Mouse (Mus musculus) erythroid progenitor cell, adult 5-6 weeks (primary cell): ENCODE results near the gene Gnptab. TPM values are rescaled to one million over a fixed set of nuclear protein-coding genes. Genes with fewer than 3 reads are reported as not detected.
"Not testable (repeated sequence)": the region's sequence is repeated elsewhere in the genome, so short reads cannot be mapped to it uniquely, and the experiment has no call there.

ENCODE experiments used
- ATAC-seq: replicated peaks from 2 replicates; pipeline ENCODE4 v1.8.0; 2016; ENCODE audit warnings: moderate number of reproducible peaks, mild to moderate bottlenecking, moderate TSS enrichment, inconsistent platforms; ENCODE audit not compliant: poor library complexity, low FRiP score, severe bottlenecking
- total RNA-seq, 2 experiments: library from RNA; stranded (forward) in 1 of 2; stranded (reverse) in 1 of 2; fragments of 150-400 nt in 1 of 2; fragments of 186-747, 209-891 nt in 1 of 2; gene quantifications; 2 replicates each; pipeline versions ENCODE4 v1.2.3 to v1.2.4; 2015 to 2017; ENCODE audit warnings: low replicate concordance in 2 of 2

The Gnptab gene
- total RNA-seq, 2 experiments from 2014 or later = 10.1 to 11.0 TPM

GRCm38 (mm10) chr10:88372945-88373344 is 6.0 kb upstream of the Gnptab start:
- ATAC-seq = not testable (repeated sequence)

DNA sequence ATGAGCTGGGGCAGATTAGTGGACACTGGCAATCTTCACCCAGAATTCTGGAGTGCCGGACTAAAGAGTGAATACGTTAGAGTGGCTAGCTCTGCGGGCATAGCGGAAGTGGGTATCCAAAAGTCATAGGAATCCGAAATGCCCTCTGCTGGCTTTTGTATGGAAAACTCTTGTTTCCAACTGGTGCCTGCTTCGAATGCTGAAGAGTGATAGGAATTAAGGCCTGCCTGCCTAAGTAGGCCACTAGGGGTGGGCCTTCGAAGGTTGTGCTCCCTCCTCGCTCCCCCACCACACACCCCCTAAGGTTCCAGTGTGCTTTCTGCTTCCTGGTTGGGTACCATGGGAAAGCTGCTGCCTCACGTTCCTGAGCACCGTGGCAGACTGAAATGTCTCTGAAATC is 3.9 kb upstream of the Gnptab start:
- no peak for ATAC-seq

DNA sequence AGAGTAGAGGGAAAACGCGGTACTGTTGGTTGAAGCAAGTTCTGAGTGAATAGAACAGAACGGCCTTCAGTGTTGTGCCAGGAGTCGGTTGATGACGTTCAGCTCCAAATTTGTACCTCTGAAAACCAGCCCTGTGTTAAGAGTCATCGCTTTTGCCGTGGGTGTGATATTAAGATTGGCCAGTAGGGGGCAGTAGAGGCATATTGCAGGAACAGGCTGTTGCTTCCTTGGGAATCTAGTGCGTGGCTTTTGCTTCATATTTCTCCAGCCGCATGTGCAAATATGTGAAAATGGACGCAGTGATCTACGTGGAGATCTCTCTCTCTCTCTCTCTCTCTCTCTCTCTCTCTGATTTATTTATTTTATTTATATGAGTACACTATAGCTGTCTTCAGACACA is 2.2 kb upstream of the Gnptab start:
- no peak for ATAC-seq

- ATAC-seq = no peak
Measured at GRCm38 (mm10) chr10:88377666-88378065, 1.3 kb upstream of the Gnptab start.

DNA sequence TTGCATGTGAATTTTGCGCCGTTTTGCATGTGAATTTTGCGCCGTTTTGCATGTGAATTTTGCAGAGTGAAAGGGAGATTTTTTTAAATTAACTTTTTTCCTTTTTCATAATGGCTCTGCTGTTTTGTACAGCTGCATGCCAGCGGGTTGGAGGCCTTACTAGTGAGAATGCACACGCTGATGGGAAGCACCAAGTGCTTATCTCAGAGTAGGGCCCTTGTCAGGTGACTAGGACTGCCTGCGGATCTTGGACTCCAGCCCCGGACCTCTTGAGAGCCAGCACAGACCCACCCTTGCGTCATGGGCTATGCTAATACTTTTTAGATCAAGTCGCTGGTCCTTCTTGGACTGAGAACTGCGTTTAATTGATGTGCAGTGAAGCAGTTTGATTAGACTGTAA is 1.1 kb downstream of the Gnptab start:
- peak; percentile 76 for ATAC-seq

- ATAC-seq = no peak
Measured at GRCm38 (mm10) chr10:88380430-88381060, 1.6 kb downstream of the Gnptab start.

DNA sequence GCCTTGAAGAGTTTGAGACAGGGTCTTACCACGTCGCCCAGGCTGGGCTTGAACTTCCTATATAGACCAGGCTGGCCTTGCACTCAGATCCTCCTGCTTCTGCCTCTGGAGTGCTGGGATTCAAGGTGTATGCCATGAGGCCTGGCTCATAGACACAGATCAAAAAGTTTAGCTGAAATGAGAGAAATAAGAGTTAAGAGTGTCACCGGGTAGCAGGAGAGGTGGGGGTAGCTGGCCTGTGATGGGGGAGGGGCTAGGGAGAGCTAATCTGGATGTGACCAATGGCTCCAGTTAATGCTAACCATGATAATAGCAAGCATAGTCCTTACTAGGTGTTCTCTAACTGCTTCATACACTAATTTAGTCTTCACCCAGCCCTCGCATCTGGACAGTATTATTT is 2.4 kb downstream of the Gnptab start:
- no peak for ATAC-seq

GRCm38 (mm10) chr10:88382009-88382408 is 3.1 kb downstream of the Gnptab start:
- no peak for ATAC-seq

GRCm38 (mm10) chr10:88383479-88383878 is 4.5 kb downstream of the Gnptab start:
- ATAC-seq = no peak

GRCm38 (mm10) chr10:88384081-88384480 is 5.1 kb downstream of the Gnptab start:
- no peak for ATAC-seq

- ATAC-seq = no peak
Measured at GRCm38 (mm10) chr10:88385290-88385689, 6.4 kb downstream of the Gnptab start.

DNA sequence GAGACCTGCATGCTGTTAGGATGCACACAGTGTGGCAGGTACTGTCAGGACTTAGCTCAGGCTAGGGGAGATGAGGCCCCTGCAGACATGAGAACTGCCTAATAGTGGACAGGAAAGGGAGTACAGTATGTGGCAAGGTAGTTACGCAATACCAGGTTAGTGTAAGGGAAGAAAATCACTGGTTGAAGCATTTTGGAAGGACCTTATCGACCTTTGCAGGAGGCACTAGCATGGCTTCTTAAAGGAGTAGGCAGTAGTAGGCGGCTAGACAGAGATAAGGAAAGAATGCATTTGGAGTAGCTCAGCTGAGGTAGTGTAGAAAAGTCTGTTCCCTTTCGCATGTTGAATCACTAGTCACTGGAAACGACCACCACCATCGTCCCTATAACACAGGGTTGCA is 6.8 kb downstream of the Gnptab start:
- ATAC-seq = 0 out of 2 replicates have a peak, but pooled peaks have one; percentile 19

DNA sequence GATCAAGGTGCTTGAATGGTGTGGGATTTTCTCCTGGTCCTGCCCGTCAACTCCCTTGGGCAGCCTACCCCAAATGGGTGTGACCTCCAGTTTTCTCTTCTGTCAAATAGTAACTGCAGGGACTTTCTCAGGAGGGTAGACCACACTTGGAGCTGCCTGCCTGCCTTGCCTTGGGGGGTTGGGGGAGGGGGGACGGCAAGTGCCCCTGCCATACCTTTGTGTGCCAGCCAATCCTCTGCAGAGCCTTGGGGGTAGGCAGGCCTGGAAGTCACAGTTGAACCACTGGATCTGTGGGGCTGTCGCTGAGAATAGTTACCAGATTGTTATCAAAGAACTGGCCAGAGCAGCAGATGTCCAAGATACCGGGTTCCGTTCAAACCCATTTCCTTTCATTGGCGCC is 7.3 kb downstream of the Gnptab start:
- ATAC-seq = no peak

DNA sequence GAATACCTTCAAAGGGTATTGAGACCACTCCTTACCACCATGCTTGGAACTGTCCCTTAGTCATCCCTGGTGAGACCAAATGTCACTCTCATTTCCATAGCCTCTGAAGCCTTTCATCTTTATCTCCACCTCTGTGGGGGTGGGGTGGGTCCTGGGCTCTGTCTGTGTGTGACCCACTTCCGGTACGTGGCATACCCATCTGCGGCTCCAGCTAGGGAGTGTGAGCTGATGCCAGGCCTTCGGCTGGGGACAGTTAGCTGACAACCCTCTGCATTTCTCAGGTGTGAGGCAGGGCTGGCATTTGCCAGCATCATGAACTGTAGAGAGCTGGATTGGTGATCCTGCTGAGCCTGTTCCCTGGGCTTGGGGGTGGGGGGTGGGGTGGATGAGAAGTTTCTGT is 10.6 kb downstream of the Gnptab start:
- no peak for ATAC-seq

DNA sequence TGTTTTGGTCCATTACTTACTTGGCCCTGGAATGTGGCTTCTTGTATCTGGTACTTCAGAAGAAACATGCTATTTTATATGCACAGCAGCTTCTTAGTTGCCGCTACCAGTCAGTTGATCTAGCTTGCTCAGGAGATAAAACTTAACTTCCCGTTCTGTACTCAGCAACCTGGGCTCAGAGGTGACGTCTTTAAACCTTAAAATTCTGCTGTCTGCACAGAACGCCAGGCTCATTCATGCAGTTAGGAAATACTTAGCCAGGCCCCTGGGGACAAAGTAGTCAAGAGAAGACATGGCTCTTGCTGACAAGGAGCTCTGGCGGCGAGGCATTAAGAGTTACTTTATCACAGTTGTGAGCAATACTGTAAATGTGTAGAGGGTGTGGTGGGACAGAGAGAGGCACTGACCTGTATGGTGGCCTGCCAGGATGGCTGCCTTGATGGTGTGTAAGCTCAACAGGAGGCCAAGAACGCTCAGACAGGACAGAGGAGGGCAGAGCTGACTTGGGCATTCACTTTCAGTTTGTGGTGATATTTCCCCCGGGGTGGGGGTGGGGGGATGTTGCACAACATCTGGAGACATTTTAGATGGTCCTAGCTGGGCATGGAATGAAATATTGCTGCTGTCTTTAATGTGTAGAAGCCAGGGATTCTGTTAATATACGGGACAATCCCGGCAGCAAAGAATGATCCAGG is 11.3 kb downstream of the Gnptab start:
- no peak for ATAC-seq

GRCm38 (mm10) chr10:88391495-88391894 is 12.6 kb downstream of the Gnptab start:
- no peak for ATAC-seq

GRCm38 (mm10) chr10:88392181-88392847 is 13.4 kb downstream of the Gnptab start:
- no peak for ATAC-seq

- ATAC-seq = no peak
Measured at GRCm38 (mm10) chr10:88398668-88399243, 19.8 kb downstream of the Gnptab start.

DNA sequence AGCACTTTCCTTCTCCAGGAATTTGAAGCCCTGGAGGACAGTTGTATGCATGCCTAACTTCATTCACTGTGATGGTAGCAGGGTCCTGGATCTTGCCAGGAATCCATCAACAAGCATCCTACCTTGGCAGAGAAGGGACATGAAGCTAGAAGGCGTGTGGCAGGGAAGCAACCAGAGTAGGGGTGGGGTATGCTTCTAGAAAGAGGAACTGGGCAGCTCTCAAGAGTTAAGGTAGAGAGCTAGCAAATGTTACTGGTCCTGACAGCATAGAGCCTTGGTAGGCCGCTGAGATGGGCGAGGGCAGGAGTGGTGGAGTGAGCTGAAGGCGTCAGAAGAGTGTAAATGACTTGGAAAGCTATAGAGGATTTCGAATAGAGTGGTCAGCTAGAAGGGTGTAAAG is 20.3 kb downstream of the Gnptab start:
- ATAC-seq = no peak

DNA sequence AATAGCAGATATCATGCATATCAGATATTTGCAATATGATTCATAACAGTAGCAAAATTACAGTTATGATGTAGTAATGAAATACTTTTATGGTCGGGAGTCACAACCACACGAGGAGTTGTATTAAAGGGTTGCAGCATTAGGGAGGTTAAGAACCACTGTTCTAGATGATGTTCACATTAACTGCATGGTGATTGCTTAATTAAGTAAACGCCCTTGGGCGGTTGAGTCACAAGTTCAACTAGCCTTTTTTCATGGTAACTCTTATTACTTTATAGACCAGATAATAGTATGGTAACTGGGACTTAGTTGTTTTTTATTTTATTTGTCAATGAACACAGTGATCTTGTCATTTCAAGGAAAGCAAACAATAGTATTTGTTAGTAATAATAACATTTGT is 24.1 kb downstream of the Gnptab start:
- ATAC-seq = no peak

DNA sequence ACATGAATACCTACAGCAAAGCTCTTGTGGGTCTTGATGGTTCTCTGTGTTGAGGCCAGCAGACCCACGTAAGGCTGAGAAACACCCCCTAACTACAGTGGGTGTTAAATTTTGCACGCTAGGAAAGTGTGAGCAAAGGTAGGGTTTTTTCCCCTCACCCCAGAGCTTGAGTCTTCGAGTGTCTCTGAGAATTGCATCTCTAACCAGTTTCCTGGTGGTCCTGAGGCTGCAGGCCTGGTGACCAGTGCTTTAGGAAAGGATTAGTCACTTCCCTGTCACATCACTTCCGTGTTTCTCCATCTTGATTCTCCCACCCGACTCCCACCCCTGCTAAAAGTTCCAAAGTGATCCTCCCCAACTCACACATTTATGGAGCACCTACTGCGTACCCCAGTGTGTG is 25.3 kb downstream of the Gnptab start:
- ATAC-seq = no peak
